Mouse (Mus musculus) heart, adult 2 months (tissue): ENCODE results near the gene Dhrs11. TPM values are rescaled to one million over a fixed set of nuclear protein-coding genes. Genes with fewer than 3 reads are reported as not detected.
A peak's percentile ranks its signal among the peaks of the same experiment; 100 is the strongest.
"Not testable (repeated sequence)": the region's sequence is repeated elsewhere in the genome, so short reads cannot be mapped to it uniquely, and the experiment has no call there.

Experiments used
- DNase-seq, 2 experiments: peaks; one replicate each; pipeline ENCODE4 v3.0.0; 2021
- H3K27ac ChIP-seq: fragments of 200-600 bp; 2 replicates; pipeline ENCODE4 v1.8.1; 2022
- H3K27me3 ChIP-seq: fragments of 200-500 bp; 2 replicates; pipeline ENCODE4 v1.6.1; 2012; ENCODE audit warnings: mild to moderate bottlenecking, low read length, inconsistent platforms, mixed read lengths; ENCODE audit not compliant: control insufficient read depth, insufficient read depth
- H3K36me3 ChIP-seq: fragments of 200-500 bp; 2 replicates; pipeline ENCODE4 v1.6.1; 2012; ENCODE audit warnings: low read length, inconsistent platforms; ENCODE audit not compliant: control insufficient read depth, insufficient read depth
- H3K4me1 ChIP-seq: fragments of 200-500 bp; 2 replicates; pipeline ENCODE4 v1.6.1; 2011; ENCODE audit warnings: low read length; ENCODE audit not compliant: control insufficient read depth, insufficient read depth
- H3K4me3 ChIP-seq: fragments of 200-600 bp; 2 replicates; pipeline ENCODE4 v1.8.1; 2022
- H3K79me2 ChIP-seq: fragments of 200-500 bp; replicated peaks from 2 replicates; pipeline ENCODE4 v1.6.1; 2012; ENCODE audit warnings: mild to moderate bottlenecking, inconsistent platforms, low read length, moderate library complexity, mixed read lengths; ENCODE audit not compliant: control insufficient read depth, insufficient read depth
- H3K9ac ChIP-seq: fragments of 200-500 bp; 2 replicates; pipeline ENCODE4 v1.6.1; 2012; ENCODE audit warnings: low read depth, mild to moderate bottlenecking, control low read depth, inconsistent platforms, low read length, mixed read lengths
- CTCF ChIP-seq: fragments of 200-600 bp; IDR thresholded peaks from 2 replicates; pipeline ENCODE4 v1.8.1; 2022; ENCODE audit warnings: antibody characterized with exemption, mild to moderate bottlenecking, moderate library complexity
- EP300 ChIP-seq: fragments of 200-500 bp; IDR thresholded peaks from 2 replicates; pipeline ENCODE4 v1.6.1; 2011; ENCODE audit warnings: low read depth, low read length, control low read depth; ENCODE audit not compliant: insufficient read depth
- POLR2A ChIP-seq: fragments of 200-500 bp; IDR thresholded peaks from 2 replicates; pipeline ENCODE4 v1.6.1; 2011; ENCODE audit warnings: mild to moderate bottlenecking, low read depth, low read length, control low read depth; ENCODE audit not compliant: insufficient read depth
- WGBS: fragments of 180-500 bp; shearing (Covaris S2); methylation state at CpG from one replicate; pipeline ENCODE4 v1.1.7; 2018; 5-methylcytosine and 5-hydroxymethylcytosine counted together
- intact Hi-C: fragments of 180-260 bp; cut with DNase I; formaldehyde crosslinking; loops from one replicate; pipeline ENCODE4 v1.15.1; 2025
- long read RNA-seq: library from polyadenylated mRNA; stranded (forward); transcript quantifications from one replicate; pipeline ENCODE4 v2.0.0, GENCODE M21; 2021
- polyA plus RNA-seq: library from polyadenylated mRNA; depleted of rRNA; stranded (reverse); fragments of >200 nt; gene quantifications from 2 replicates; pipeline ENCODE4 v1.2.3, GENCODE M21; 2012; rRNA removed
- total RNA-seq, 2 experiments: library from RNA; stranded (reverse); gene quantifications; 2 replicates each; pipeline ENCODE4 v1.2.3; 2021

The Dhrs11 gene
- total RNA-seq (100 to 1,000 TPM in 1 of 2 experiments, 10 to 100 TPM in 1; 87.7 to 108 TPM), polyA plus RNA-seq (186 and 232 TPM in 2 replicates)
- long read RNA-seq, transcript Dhrs11-201 (7 exons, 1,254 nt), result major isoform, 61 of 87 reads
- long read RNA-seq, partial matches to known transcripts, result 3 of 87 reads
- long read RNA-seq, other reads (novel, unspliced or antisense), result 23 of 87 reads

DNA sequence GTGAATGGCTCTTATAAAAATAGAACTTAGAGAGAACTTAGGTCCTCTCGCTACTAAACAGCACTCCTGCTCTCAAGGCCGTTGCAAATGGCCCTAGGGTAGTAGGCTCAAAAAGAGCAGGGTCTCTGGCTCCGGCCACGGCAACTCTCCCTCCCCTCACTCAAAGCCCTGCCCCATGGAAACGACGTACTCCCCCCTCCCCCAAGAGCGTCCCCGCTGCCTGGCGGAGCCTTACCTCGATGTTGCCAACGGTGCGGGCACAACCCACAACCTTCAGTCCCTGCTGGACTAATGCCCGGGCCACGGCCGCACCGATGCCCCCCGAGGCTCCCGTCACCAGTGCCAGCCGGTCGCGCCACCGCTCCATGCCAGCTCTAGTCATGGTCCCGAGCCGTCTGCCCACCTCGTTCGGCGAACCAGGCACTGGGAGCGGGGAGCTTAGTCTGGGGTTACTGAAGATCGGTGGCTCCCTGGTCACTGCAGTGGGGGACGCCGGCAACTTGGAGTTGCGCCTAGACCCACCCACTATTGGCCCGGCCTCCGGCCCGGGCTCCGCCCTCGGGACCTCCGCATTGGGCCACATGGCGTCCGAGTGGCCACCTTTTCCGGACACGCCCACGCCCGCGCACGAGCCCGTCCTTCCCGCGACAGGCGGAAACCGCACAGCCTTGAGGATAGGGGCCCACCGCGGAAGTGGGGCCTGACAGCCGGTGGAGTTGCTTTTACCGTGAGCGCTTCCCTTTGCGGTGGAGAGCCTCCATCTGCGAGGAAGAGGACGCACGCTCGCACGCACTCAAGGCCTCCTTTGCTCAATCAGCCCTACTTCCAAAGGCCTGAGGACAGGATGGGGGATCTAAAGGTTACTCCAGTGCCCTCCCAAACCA, at the start of gene Dhrs11:
TSS of gene Dhrs11 (minus strand) at position 479 of the 884 bp plus-strand sequence.
- Histone ChIP-seq H3K27me3 (no peaks in the 10 kb centered on the region), H3K36me3 (peaks cover 16% of the 10 kb centered on the region), H3K4me1 (peaks cover 9% of the 10 kb centered on the region), H3K27ac (peak within 1 kb of the TSS; percentile 98), H3K79me2 (peaks cover 1% of the 10 kb centered on the region; the same call in 1 of the 2 replicates), H3K4me3 (peak within 1 kb of the TSS; percentile 99), H3K9ac (peak within 1 kb of the TSS; percentile 99)
- TF ChIP-seq CTCF, result no peak
- peak; percentile 9; the same call in 1 of the 2 replicates for TF ChIP-seq EP300
- TF ChIP-seq POLR2A, result peak; percentile 89
- peak; percentile 97 to 99 for DNase-seq
- intact Hi-C loops, result loop anchor here (1.0 kb wide), 1 partner anchor 42 kb away; the partner anchor contains the start of gene Ggnbp2
- WGBS, result under 1% methylated on average over 62 of the region's 62 CpGs

DNA sequence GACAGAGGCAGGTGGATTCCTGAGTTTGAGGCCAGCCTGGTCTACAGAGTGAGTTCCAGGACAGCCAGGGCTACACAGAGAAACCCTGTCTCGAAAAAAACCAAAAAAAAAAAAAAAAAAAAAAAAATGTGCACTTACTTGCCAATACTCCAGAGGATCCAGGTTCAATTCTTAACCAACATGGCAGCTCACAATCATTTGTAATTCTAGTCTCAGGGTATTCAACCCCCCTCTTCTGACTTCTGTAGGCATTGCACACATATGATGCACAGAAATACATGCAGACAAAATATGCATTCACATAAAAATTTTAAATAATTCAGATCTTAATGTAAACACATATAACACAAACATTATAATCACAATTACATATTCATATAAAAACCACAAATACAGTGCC, 47.2 kb upstream of the Dhrs11 start:
- H3K36me3 ChIP-seq, H3K4me1 ChIP-seq, H3K4me3 ChIP-seq, H3K27me3 ChIP-seq, DNase-seq, H3K79me2 ChIP-seq, H3K9ac ChIP-seq, H3K27ac ChIP-seq, intact Hi-C loops: not testable (repeated sequence)
- WGBS, result 62% methylated on average over 1 of the region's 1 CpGs

DNA sequence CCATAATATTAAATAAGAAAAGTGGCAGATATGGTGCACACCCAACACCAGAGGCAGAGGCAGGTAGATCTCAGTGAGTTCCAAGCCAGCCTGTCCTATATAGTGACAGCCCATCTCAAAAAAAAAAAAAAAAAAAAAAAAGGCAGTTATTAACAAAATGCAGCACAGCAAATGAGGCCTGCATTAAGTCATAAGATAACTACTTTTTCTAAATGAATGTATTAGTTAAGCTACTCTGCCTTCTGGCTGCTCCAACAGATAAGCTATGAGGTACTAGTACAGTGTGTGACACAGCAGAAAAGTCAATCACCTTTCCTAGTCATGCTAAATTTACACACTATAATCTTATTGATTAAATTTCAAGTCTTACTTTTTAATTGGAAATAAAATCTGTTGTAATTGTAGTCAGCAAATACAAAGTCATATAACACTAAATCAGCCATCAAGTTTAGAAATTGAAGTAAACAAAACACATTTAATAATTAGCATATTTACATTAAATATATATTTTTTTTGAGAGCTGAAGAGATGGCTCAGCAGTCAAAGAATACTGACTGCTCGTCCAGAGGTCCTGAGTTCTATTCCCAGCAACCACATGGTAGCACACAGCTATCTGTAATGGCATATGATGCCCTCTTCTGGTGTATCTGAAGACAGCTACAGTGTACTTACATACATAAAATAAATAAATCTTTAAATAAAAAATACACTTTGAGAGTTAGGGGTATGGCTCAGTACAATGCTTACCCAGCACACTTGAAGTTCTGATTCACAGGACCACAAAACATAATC, 44.4 kb upstream of the Dhrs11 start:
- Histone ChIP-seq H3K79me2 (no peaks in the 10 kb centered on the region), H3K36me3 (peaks cover 9% of the 10 kb centered on the region), H3K9ac (no peak overlapping the region), H3K4me3 (no peak overlapping the region), H3K27ac (no peak overlapping the region), H3K27me3 (no peaks in the 10 kb centered on the region), H3K4me1 (no peaks in the 10 kb centered on the region; the same call in 1 of the 2 replicates)
- no peak for DNase-seq
- intact Hi-C loops, result loop anchor here (5.0 kb wide), 1 partner anchor 361 kb away; the partner anchor contains the start of gene Aatf
- 91% methylated on average over 1 of the region's 1 CpGs for WGBS
- TF ChIP-seq CTCF (peak; percentile 25; the same call in 1 of the 2 replicates), POLR2A (no peak)

DNA sequence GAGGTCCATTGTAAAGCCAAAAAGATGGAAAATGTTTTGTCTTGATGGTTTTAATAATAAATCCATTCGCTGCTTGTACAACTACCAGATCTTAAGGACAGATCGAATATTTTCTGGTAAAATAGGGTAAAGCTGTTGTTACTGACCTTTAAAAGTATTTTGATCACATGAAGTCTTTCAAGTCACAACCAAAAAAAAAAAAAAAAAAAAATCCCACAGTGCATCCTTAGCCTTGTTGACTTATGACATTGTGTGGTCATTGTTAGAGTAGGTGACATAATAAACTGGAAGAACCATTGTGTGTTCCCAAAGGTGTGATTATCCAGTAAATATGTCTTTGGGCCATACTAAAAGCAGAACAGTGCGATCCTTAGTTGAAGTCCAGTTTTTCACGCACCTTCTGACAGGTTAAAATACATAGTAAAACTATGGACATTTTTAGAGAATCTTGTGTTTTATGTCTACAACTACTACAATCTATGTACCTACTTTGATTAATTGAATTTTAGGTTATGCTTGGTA, 42.8 kb upstream of the Dhrs11 start:
- 54% methylated on average over 4 of the region's 4 CpGs for WGBS
- H3K4me3 ChIP-seq, result peak overlapping the region; percentile 71
- peak overlapping the region; percentile 100 for H3K27ac ChIP-seq
- H3K4me1 ChIP-seq, result peaks cover 3% of the 10 kb centered on the region
- peaks cover 19% of the 10 kb centered on the region for H3K36me3 ChIP-seq
- intact Hi-C loops, result loop anchor here (1.0 to 5.0 kb wide), 2 partner anchors 9 to 359 kb away; partner anchors contain the start of genes Aatf, Myo19 and Pigw
- TF ChIP-seq EP300 (no peak), CTCF (no peak), POLR2A (no peak)
- H3K79me2 ChIP-seq, result peaks cover 1% of the 10 kb centered on the region; the same call in 1 of the 2 replicates
- H3K9ac ChIP-seq, result peak overlapping the region; percentile 93
- no peak for DNase-seq
- no peaks in the 10 kb centered on the region for H3K27me3 ChIP-seq

DNA sequence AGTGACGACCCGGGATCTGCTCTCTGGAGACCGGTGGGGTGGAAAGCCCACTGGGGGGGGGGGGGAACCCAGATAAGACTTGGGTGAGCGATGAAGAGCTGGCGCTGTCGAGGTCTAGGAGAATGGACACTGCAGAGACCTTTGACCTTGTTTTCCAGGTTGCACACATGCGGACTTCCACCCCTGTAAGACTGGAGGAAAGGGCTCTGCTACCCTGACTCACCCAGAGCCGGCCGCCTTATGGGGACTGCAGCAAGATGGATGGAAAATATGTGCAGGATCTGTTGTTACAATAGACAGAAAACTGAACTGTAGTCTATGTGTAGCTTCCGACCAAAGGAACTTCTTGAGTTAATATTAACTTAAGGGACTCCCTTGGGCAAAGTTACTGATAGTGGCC, 42.3 kb upstream of the Dhrs11 start:
- Histone ChIP-seq H3K4me1 (peaks cover 5% of the 10 kb centered on the region), H3K79me2 (peaks cover 1% of the 10 kb centered on the region; the same call in 1 of the 2 replicates), H3K36me3 (peaks cover 19% of the 10 kb centered on the region), H3K27ac (peak overlapping the region; percentile 100), H3K4me3 (peak overlapping the region; percentile 71), H3K9ac (peak overlapping the region; percentile 93), H3K27me3 (no peaks in the 10 kb centered on the region)
- TF ChIP-seq POLR2A (no peak), EP300 (no peak), CTCF (no peak)
- DNase-seq, result no peak
- WGBS, result under 1% methylated on average over 10 of the region's 10 CpGs
- intact Hi-C loops, result loop anchor here (1.0 to 5.0 kb wide), 2 partner anchors 9 to 359 kb away; partner anchors contain the start of genes Aatf, Myo19 and Pigw
